Mouse (Mus musculus) left cerebral cortex, adult 2 months (tissue): ENCODE data around the gene Aox1. TPM values are rescaled to one million over a fixed set of nuclear protein-coding genes. Genes with fewer than 3 reads are reported as not detected.
A peak's percentile ranks its signal among the peaks of the same experiment; 100 is the strongest.

ENCODE experiments used
- DNase-seq, 2 experiments: peaks; one replicate each; pipeline ENCODE4 v3.0.0; 2021 to 2022; ENCODE audit warnings: low spot score in 2 of 2, mixed read lengths in 1 of 2; ENCODE audit errors: extremely low spot score in 1 of 2
- H3K27ac ChIP-seq: fragments of 200-600 bp; 2 replicates; pipeline ENCODE4 v1.8.1; 2022
- H3K4me3 ChIP-seq: fragments of 200-600 bp; 2 replicates; pipeline ENCODE4 v1.8.1; 2022
- CTCF ChIP-seq: fragments of 200-600 bp; IDR thresholded peaks from 2 replicates; pipeline ENCODE4 v1.8.1; 2022; ENCODE audit warnings: antibody characterized with exemption, mild to moderate bottlenecking, moderate library complexity
- intact Hi-C: fragments of 180-260 bp; cut with DNase I; formaldehyde crosslinking; loops from one replicate; pipeline ENCODE4 v1.15.1; 2025
- total RNA-seq, 2 experiments: library from RNA; stranded (reverse); gene quantifications; 2 replicates each; pipeline ENCODE4 v1.2.3; 2021

Gene Aox1
- total RNA-seq, 2 experiments from 2014 or later = 3.2 to 4.6 TPM

- TF ChIP-seq CTCF = no peak
- no peak overlapping the region for H3K27ac ChIP-seq
- H3K4me3 ChIP-seq = no peak overlapping the region
- no peak for DNase-seq
- intact Hi-C loops = no loop called here
Observed at GRCm38 (mm10) chr1:58089316-58089715, 59.6 kb downstream of the Aox1 start.

- no peak for TF ChIP-seq CTCF
- intact Hi-C loops = no loop called here
- Histone ChIP-seq H3K27ac (no peak overlapping the region), H3K4me3 (no peak overlapping the region)
- DNase-seq = no peak
Observed at GRCm38 (mm10) chr1:58090191-58090590, 60.5 kb downstream of the Aox1 start.

- no peak overlapping the region for H3K4me3 ChIP-seq
- no peak for DNase-seq
- TF ChIP-seq CTCF = no peak
- no peak overlapping the region for H3K27ac ChIP-seq
- intact Hi-C loops = no loop called here
Observed at GRCm38 (mm10) chr1:58091213-58091612, 61.5 kb downstream of the Aox1 start.

- Histone ChIP-seq H3K4me3 (no peak overlapping the region), H3K27ac (no peak overlapping the region)
- intact Hi-C loops = no loop called here
- no peak for DNase-seq
- no peak for TF ChIP-seq CTCF
Observed at GRCm38 (mm10) chr1:58091992-58092560, 62.3 kb downstream of the Aox1 start.

GRCm38 (mm10) chr1:58097338-58097737, 67.6 kb downstream of the Aox1 start:
- no peak overlapping the region for H3K27ac ChIP-seq
- no peak overlapping the region for H3K4me3 ChIP-seq
- TF ChIP-seq CTCF = no peak
- DNase-seq = no peak
- intact Hi-C loops = no loop called here

DNA sequence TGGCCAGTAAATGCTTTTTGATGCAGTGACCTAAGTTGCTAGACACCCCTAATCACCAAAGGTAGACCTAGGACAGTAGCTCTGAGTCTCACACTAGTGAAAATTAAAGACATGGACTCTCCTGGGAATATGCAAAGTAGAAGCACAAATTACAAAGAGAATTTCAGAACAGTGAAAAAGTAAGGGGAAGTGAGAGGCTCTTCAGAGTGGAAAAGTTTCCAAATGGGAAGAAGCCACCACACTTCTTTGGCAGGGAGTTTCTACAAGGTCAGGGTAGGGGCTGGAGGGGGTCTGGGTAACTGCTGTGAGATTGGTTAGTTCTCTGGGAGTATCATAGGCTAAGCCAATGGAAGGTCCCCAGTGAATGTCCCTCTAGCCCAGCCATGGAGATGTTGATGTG, 69.4 kb downstream of the Aox1 start:
- intact Hi-C loops = no loop called here
- no peak overlapping the region for H3K27ac ChIP-seq
- no peak for TF ChIP-seq CTCF
- no peak overlapping the region for H3K4me3 ChIP-seq
- no peak for DNase-seq

DNA sequence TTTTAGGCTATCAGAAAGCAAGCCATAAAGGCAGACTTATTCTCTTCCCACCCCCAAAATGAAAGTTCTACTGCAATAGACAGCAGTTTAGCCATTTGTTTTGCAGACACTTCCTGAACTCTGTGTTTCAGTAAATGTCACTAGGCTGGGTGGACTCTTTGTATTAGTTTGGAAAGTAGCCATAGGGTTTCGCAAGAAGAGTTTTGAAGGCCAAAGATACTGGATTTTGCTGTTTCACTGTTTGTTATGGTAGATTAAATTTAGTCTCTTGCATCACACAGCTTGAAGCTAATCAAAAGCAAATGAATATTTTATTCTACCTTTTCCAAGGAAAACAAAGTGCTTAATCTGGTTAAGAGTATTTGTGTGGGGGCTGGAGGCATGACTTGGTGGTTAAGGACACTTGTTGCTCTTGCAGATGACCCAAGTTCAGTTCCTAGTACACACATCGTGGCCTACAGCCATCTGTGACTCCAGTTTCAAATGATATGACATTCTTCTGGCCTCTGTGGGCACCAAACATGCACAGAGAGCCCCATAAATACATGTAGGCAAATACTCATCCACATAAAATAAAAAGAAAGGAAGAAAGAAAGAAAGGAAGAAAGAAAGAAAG, 71.9 kb downstream of the Aox1 start:
- Histone ChIP-seq H3K4me3 (no peak overlapping the region), H3K27ac (no peak overlapping the region)
- intact Hi-C loops = no loop called here
- DNase-seq = no peak
- no peak for TF ChIP-seq CTCF

GRCm38 (mm10) chr1:58102494-58102893, 72.8 kb downstream of the Aox1 start:
- intact Hi-C loops = no loop called here
- H3K27ac ChIP-seq = no peak overlapping the region
- no peak for TF ChIP-seq CTCF
- DNase-seq = no peak
- H3K4me3 ChIP-seq = no peak overlapping the region

GRCm38 (mm10) chr1:58105685-58106084, 76.0 kb downstream of the Aox1 start:
- intact Hi-C loops = no loop called here
- Histone ChIP-seq H3K27ac (no peak overlapping the region), H3K4me3 (no peak overlapping the region)
- DNase-seq = no peak
- no peak for TF ChIP-seq CTCF

DNA sequence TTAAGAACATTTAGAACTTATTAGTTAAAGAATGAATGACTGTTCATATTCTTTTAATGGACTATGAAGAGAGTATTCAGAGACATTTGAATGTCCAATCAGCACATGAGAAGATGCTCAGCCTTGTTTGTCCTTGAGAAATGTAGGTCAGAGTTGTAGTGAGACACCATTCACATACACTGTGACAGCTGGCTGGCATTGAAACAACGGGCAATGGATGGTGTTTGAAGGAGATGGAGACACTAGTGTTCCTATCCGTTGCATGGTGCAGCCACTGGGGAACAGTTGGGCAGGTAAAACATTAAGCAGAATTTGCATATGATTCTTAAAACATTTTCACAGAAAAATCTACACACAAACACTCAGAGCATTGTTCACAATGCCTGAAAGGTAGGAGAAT, 77.3 kb downstream of the Aox1 start:
- Histone ChIP-seq H3K4me3 (no peak overlapping the region), H3K27ac (no peak overlapping the region)
- no peak for TF ChIP-seq CTCF
- intact Hi-C loops = no loop called here
- no peak for DNase-seq

DNA sequence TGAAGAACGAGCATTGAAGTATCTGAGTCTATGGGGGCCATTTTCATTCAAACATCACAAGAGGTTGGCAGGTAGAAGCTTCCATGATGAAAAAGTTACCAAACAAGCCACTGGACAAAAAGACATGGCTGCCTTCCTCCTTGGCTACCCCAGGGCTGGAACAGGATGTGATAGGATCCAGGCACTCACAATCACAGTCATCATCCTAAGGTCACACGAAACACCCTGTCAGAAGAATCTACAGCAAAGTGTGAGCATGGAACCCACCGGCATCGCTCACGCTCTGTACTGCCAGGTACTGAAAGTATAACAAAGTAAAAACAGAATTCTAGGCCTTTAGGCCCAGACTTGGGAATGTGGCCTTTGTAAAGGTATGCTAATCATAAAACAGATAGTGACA, 80.5 kb downstream of the Aox1 start:
- intact Hi-C loops = loop anchor here (10.0 kb wide), 1 partner anchor 685 kb away; no protein-coding TSS in a partner anchor
- no peak for DNase-seq
- no peak overlapping the region for H3K27ac ChIP-seq
- H3K4me3 ChIP-seq = no peak overlapping the region
- TF ChIP-seq CTCF = no peak

- Histone ChIP-seq H3K27ac (no peak overlapping the region), H3K4me3 (no peak overlapping the region)
- no peak for DNase-seq
- TF ChIP-seq CTCF = no peak
- intact Hi-C loops = loop anchor here (10.0 kb wide), 1 partner anchor 687 kb away; no protein-coding TSS in a partner anchor
Observed at GRCm38 (mm10) chr1:58111315-58111714, 81.6 kb downstream of the Aox1 start.

GRCm38 (mm10) chr1:58112880-58113279, 83.1 kb downstream of the Aox1 start, which contains the start of gene Aox3:
TSS of gene Aox3 (plus strand) at chr1:58113130.
- intact Hi-C loops = loop anchor here (10.0 kb wide), 1 partner anchor 688 kb away; no protein-coding TSS in a partner anchor
- no peak within 1 kb of the TSS for H3K27ac ChIP-seq
- no peak within 1 kb of the TSS for H3K4me3 ChIP-seq
- DNase-seq = peak; percentile 75 to 80
- peak; percentile 77 for TF ChIP-seq CTCF
